Mouse (Mus musculus) liver, embryonic 14.5 days (tissue): ENCODE measurements around the gene Cipc.

Experiments used
- CTCF ChIP-seq: IDR thresholded peaks from 2 replicates; pipeline ENCODE4 v1.5.1; 2016; ENCODE audit warnings: antibody characterized with exemption, low read depth, control low read depth
- EP300 ChIP-seq: IDR thresholded peaks from 2 replicates; pipeline ENCODE4 v1.6.1; 2016; ENCODE audit warnings: antibody characterized with exemption, low read depth

- TF ChIP-seq CTCF (no peak), EP300 (no peak)
Observed at GRCm38 (mm10) chr12:86911482-86911931, 35.3 kb upstream of the Cipc start.
